Mouse (Mus musculus) C2C12 (cell line): ENCODE data around the gene Tlr12.

ENCODE experiments used
- CTCF ChIP-seq: IDR thresholded peaks from one replicate; pipeline ENCODE4 v1.5.1; 2011; ENCODE audit not compliant: control insufficient read depth, insufficient read depth, insufficient read length
- MAX ChIP-seq: IDR thresholded peaks from one replicate; pipeline ENCODE4 v1.6.1; 2011; ENCODE audit warnings: mild to moderate bottlenecking, control low read depth
- MYOD1 ChIP-seq: IDR thresholded peaks from one replicate; pipeline ENCODE4 v1.6.1; 2011; ENCODE audit warnings: low read depth; ENCODE audit not compliant: control insufficient read depth, insufficient read length

GRCm38 (mm10) chr4:128621109-128621508, 2.7 kb upstream of the Tlr12 start:
- no peak for TF ChIP-seq MAX
- TF ChIP-seq MYOD1: no peak
- TF ChIP-seq CTCF: no peak
